Mouse (Mus musculus): ENCODE results near the gene March2.

March2 gene

DNA sequence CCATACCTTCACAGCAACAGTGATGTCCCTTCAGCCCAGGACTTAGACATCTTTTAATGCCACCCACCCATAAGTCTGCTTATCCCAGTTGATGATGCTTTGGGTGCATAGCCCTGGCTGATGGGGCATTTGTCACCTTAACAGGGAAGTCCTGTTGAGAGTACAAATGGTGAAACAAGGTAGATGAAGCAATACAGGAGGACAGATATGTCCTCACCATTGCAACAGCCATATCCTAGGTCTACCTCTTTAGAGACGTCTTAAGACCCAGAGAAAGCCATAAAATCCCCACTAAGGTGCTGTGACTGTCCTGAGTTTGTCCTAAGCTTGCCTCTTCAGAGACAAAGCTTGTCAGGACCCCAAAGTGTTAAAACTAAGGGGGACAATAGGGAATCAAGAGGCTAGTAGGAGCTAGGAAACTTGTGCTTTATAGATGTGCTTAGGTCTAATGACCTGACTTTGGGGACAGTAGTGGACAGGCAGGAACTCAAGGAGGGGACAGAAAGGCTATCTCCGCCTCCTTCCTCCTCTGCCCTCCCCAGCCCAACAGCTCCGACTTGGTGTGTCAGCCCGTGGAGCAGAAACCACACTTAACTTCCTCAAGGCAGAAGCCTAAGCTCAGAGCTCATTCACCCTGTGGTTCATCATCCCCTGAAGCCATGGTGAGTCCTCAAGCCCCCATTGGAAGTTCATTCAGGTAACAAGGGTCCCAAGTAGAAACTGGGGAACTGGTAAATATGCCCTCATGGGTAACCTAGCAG lies 80.8 kb downstream of the March2 start, which contains the start of gene Pram1:
TSS of gene Pram1 (plus strand) at position 541 of the 761 bp plus-strand sequence.
- DNase-seq (ENCODE audit: low read depth, low spot score) = no peak

DNA sequence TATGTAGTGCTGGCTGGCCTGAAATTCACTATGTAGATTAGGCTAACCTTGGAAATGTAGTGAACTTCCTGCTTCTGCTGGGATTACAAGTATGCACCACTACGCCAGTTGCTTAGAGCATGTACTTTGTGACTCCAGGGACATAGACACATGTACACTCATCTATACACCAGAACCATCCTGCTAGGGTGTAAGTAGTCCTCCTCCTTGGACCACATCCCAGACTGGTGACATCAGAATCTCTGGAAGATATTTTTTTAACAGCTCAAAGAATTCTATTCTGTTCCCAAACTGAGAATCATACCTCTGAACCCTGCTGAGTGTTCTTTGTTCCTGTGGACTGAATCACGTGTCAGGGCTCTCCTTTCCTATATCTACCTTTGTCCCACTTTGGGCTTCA lies 81.4 kb downstream of the March2 start:
- DNase-seq (ENCODE audit: low read depth, low spot score) = no peak
